Mouse (Mus musculus) heart, adult 2 months (tissue): ENCODE measurements around the gene H2-Q2. TPM values are rescaled to one million over a fixed set of nuclear protein-coding genes. Genes with fewer than 3 reads are reported as not detected.
A peak's percentile ranks its signal among the peaks of the same experiment; 100 is the strongest.
"Not testable (repeated sequence)": the region's sequence is repeated elsewhere in the genome, so short reads cannot be mapped to it uniquely, and the experiment has no call there.

Source experiments
- DNase-seq, 2 experiments: peaks; one replicate each; pipeline ENCODE4 v3.0.0; 2021
- H3K27ac ChIP-seq: fragments of 200-600 bp; 2 replicates; pipeline ENCODE4 v1.8.1; 2022
- H3K27me3 ChIP-seq: fragments of 200-500 bp; 2 replicates; pipeline ENCODE4 v1.6.1; 2012; ENCODE audit warnings: mild to moderate bottlenecking, low read length, inconsistent platforms, mixed read lengths; ENCODE audit not compliant: control insufficient read depth, insufficient read depth
- H3K36me3 ChIP-seq: fragments of 200-500 bp; 2 replicates; pipeline ENCODE4 v1.6.1; 2012; ENCODE audit warnings: low read length, inconsistent platforms; ENCODE audit not compliant: control insufficient read depth, insufficient read depth
- H3K4me1 ChIP-seq: fragments of 200-500 bp; 2 replicates; pipeline ENCODE4 v1.6.1; 2011; ENCODE audit warnings: low read length; ENCODE audit not compliant: control insufficient read depth, insufficient read depth
- H3K4me3 ChIP-seq: fragments of 200-600 bp; 2 replicates; pipeline ENCODE4 v1.8.1; 2022
- H3K79me2 ChIP-seq: fragments of 200-500 bp; replicated peaks from 2 replicates; pipeline ENCODE4 v1.6.1; 2012; ENCODE audit warnings: mild to moderate bottlenecking, inconsistent platforms, low read length, moderate library complexity, mixed read lengths; ENCODE audit not compliant: control insufficient read depth, insufficient read depth
- H3K9ac ChIP-seq: fragments of 200-500 bp; 2 replicates; pipeline ENCODE4 v1.6.1; 2012; ENCODE audit warnings: low read depth, mild to moderate bottlenecking, control low read depth, inconsistent platforms, low read length, mixed read lengths
- CTCF ChIP-seq: fragments of 200-600 bp; IDR thresholded peaks from 2 replicates; pipeline ENCODE4 v1.8.1; 2022; ENCODE audit warnings: antibody characterized with exemption, mild to moderate bottlenecking, moderate library complexity
- EP300 ChIP-seq: fragments of 200-500 bp; IDR thresholded peaks from 2 replicates; pipeline ENCODE4 v1.6.1; 2011; ENCODE audit warnings: low read depth, low read length, control low read depth; ENCODE audit not compliant: insufficient read depth
- POLR2A ChIP-seq: fragments of 200-500 bp; IDR thresholded peaks from 2 replicates; pipeline ENCODE4 v1.6.1; 2011; ENCODE audit warnings: mild to moderate bottlenecking, low read depth, low read length, control low read depth; ENCODE audit not compliant: insufficient read depth
- WGBS: fragments of 180-500 bp; shearing (Covaris S2); methylation state at CpG from one replicate; pipeline ENCODE4 v1.1.7; 2018; 5-methylcytosine and 5-hydroxymethylcytosine counted together
- intact Hi-C: fragments of 180-260 bp; cut with DNase I; formaldehyde crosslinking; loops from one replicate; pipeline ENCODE4 v1.15.1; 2025
- polyA plus RNA-seq: library from polyadenylated mRNA; depleted of rRNA; stranded (reverse); fragments of >200 nt; gene quantifications from 2 replicates; pipeline ENCODE4 v1.2.3, GENCODE M21; 2012
- total RNA-seq, 2 experiments: library from RNA; stranded (reverse); gene quantifications; 2 replicates each; pipeline ENCODE4 v1.2.3; 2021

The H2-Q2 gene
- total and polyA plus RNA-seq, 3 experiments: 0.31 to 1.1 (median 1.1) TPM

DNA sequence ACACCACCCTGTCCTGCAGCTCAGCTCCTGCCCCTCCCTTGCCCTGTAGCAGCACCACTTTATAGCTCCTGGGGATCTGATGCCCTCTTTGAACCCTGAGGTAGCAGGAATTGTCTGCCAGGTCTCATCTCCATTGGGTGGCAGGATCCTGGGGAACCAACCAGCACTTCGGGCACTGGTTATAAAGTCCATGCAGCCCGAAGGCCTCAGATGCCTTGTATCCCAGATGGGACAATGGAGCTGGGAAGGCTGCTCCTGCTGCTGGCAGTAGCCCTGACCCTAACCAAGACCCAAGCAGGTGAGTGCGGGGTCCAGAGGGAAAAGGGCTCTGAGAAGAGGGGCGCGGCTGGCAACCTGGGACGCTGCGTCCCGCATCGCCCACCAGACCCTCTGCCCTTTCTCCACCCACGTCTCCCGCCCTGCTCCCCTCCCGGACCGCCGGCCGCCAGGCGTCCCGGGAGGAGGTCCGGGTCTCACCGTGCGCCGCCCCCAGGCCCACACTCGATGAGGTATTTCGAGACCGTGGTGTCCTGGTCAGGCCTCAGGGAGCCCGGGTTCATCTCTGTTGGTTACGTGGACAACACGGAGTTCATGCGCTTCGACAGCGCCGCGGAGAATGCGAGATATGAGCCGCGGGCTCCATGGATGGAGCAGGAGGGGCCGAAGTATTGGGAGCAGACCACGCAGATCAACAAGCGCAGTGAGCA, 16.9 kb downstream of the H2-Q2 start:
- H3K79me2 ChIP-seq: no peaks in the 10 kb centered on the region
- no peak for TF ChIP-seq CTCF
- TF ChIP-seq EP300: no peak
- no peak for TF ChIP-seq POLR2A
- no peak for DNase-seq
- H3K9ac ChIP-seq: 0 out of 2 replicates have a peak overlapping the region, but pooled peaks have one; percentile 5
- WGBS: 13% methylated on average over 38 of the region's 38 CpGs
- H3K27me3 ChIP-seq: peaks cover 5% of the 10 kb centered on the region
- no peaks in the 10 kb centered on the region for H3K36me3 ChIP-seq
- H3K4me1 ChIP-seq: no peaks in the 10 kb centered on the region
- peak overlapping the region; percentile 27 for H3K4me3 ChIP-seq
- no peak overlapping the region for H3K27ac ChIP-seq
- intact Hi-C loops: no loop called here

DNA sequence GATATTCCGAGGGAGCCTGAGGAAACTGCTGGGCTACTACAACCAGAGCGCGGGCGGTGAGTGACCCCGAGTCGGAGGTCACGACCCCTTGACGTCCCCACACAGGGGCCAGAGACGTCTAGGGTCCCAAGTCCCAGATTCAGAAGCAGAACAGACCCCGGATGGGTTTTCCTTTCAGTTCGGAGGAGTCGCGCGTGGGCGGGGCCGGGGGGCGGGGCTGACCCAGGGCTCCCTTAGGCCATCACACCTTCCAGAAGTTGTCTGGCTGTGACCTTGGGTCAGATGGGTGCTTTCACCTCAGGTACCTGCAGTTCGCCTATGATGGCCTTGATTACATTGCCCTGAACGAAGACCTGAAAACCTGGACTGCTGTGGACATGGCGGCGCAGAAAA, 17.4 kb downstream of the H2-Q2 start:
- TF ChIP-seq EP300 (no peak), CTCF (no peak), POLR2A (no peak)
- Histone ChIP-seq H3K27me3 (peaks cover 5% of the 10 kb centered on the region), H3K4me3 (peak overlapping the region; percentile 27), H3K27ac (no peak overlapping the region), H3K4me1 (no peaks in the 10 kb centered on the region), H3K36me3 (no peaks in the 10 kb centered on the region), H3K79me2 (no peaks in the 10 kb centered on the region), H3K9ac (no peak overlapping the region)
- no peak for DNase-seq
- intact Hi-C loops: no loop called here
- WGBS: 17% methylated on average over 21 of the region's 21 CpGs

DNA sequence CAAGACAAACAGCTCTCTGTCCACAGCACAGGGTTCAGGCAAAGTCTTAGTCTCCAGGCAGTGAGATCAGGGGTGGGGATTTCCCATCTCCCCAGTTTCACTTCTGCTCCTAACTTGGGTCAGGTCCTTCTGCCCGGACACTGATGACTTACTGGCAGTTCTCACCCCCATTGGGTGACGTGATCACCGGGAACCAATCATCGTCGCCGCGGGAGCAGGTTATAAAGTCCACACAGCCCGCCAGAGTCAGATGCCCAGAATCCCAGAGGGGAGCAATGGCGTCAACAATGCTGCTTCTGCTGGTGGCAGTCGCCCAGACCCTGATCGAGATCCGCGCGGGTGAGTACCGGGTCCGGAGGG, 37.3 kb downstream of the H2-Q2 start, which contains the start of gene H2-Q4:
Gene H2-Q4 (plus strand): TSS at position 249 of the 360 bp plus-strand sequence.
- H3K27me3 ChIP-seq: no peaks in the 10 kb centered on the region
- H3K4me3 ChIP-seq: peak within 1 kb of the TSS; percentile 87
- no peaks in the 10 kb centered on the region; the same call in 1 of the 2 replicates for H3K36me3 ChIP-seq
- H3K79me2 ChIP-seq: no peaks in the 10 kb centered on the region
- H3K27ac ChIP-seq: peak within 1 kb of the TSS; percentile 83
- DNase-seq: peak; percentile 94 to 95
- under 1% methylated on average over 16 of the region's 16 CpGs for WGBS
- peak within 1 kb of the TSS; percentile 85 for H3K9ac ChIP-seq
- no peaks in the 10 kb centered on the region for H3K4me1 ChIP-seq
- TF ChIP-seq POLR2A: peak; percentile 97
- TF ChIP-seq EP300: no peak
- intact Hi-C loops: no loop called here

DNA sequence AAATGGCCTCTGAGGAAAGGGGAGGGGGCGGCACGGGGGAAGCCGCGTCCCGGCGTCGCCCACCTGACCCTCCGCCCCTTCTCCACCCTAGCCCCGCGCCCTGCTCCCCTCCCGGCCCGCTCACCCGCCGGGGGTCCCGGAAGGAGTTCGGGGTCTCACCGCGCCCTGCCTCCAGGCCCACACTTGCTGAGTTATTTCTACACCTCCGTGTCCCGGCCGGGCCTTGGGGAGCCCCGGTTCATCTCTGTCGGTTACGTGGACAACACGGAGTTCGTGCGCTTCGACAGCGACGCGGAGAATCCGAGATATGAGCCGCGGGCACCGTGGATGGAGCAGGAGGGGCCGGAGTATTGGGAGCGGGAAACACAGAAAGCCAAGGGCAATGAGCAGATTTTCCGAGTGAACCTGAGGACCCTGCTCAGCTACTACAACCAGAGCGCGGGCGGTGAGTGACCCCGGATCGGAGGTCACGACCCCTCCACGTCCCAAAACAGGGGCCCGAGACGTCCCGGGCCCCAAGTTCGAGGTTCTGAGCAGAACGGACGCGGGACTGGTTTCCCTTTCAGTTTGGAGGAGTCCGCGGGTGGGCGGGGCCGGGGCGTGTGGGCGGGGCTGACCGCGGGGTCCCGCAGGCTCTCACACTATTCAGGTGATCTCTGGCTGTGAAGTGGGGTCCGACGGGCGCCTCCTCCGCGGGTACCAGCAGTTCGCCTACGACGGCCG, 37.8 kb downstream of the H2-Q2 start:
- no peak for TF ChIP-seq EP300
- peak; percentile 32; the same call in 1 of the 2 replicates for TF ChIP-seq POLR2A
- no peak for TF ChIP-seq CTCF
- peak overlapping the region; percentile 83 for H3K27ac ChIP-seq
- WGBS: 2% methylated on average over 70 of the region's 70 CpGs

DNA sequence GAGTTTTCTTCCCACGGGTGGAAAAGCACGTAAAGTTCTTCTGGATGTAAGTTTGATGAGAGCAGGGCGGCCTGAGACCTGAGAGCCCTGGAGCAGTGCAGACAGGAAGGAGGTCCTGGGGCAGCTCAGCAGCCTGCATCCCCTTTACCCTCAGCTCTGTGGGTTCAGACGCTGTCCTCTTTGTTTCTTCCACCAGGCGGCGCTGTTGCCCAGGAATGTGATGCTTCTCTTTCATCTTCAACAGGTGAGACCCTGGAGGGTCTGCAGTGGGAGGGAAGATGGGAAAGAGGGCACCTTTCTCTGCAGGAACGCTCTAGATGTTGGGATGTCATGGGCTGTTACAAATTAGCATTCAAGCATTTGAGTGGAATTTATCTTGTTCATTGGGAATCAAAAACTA, 47.8 kb downstream of the H2-Q2 start:
- TF ChIP-seq CTCF: peak; percentile 60
- intact Hi-C loops, H3K27me3 ChIP-seq, H3K79me2 ChIP-seq, H3K27ac ChIP-seq, H3K4me1 ChIP-seq, H3K9ac ChIP-seq, H3K36me3 ChIP-seq, H3K4me3 ChIP-seq: not testable (repeated sequence)
- 6% methylated on average over 7 of the region's 7 CpGs for WGBS
- peak; percentile 24 to 39 for DNase-seq

More for the DNA sequence above, 37.8 kb downstream of the H2-Q2 start:
- peak overlapping the region; percentile 87 for H3K4me3 ChIP-seq
- no peaks in the 10 kb centered on the region; the same call in 1 of the 2 replicates for H3K36me3 ChIP-seq
- H3K9ac ChIP-seq: peak overlapping the region; percentile 85
- H3K4me1 ChIP-seq: no peaks in the 10 kb centered on the region
- no peaks in the 10 kb centered on the region for H3K27me3 ChIP-seq
- intact Hi-C loops: no loop called here
- no peaks in the 10 kb centered on the region for H3K79me2 ChIP-seq
- peak; percentile 67 to 70 for DNase-seq

DNA sequence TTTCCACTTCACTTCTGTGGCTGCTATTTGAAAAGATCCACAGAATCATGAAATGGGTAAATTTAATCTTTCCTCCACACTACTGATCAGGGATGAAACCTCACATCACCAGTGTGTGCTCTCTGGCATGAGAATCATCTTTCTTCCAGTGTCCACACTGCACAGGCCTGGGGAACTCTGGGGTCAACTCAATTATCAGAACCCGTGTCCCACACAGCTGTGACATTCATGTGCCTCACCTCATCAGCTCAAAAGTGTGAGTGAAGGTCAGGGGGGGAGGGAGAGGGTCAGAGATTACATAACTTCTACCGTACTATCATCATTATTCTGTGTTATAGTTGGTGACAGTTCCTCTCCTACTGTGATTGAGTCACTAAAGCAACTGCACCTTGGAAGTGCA, 50.6 kb downstream of the H2-Q2 start:
- H3K4me3 ChIP-seq, H3K4me1 ChIP-seq, H3K9ac ChIP-seq, H3K27me3 ChIP-seq, H3K79me2 ChIP-seq, H3K27ac ChIP-seq, H3K36me3 ChIP-seq, intact Hi-C loops, DNase-seq: not testable (repeated sequence)
- 81% methylated on average over 2 of the region's 2 CpGs for WGBS

DNA sequence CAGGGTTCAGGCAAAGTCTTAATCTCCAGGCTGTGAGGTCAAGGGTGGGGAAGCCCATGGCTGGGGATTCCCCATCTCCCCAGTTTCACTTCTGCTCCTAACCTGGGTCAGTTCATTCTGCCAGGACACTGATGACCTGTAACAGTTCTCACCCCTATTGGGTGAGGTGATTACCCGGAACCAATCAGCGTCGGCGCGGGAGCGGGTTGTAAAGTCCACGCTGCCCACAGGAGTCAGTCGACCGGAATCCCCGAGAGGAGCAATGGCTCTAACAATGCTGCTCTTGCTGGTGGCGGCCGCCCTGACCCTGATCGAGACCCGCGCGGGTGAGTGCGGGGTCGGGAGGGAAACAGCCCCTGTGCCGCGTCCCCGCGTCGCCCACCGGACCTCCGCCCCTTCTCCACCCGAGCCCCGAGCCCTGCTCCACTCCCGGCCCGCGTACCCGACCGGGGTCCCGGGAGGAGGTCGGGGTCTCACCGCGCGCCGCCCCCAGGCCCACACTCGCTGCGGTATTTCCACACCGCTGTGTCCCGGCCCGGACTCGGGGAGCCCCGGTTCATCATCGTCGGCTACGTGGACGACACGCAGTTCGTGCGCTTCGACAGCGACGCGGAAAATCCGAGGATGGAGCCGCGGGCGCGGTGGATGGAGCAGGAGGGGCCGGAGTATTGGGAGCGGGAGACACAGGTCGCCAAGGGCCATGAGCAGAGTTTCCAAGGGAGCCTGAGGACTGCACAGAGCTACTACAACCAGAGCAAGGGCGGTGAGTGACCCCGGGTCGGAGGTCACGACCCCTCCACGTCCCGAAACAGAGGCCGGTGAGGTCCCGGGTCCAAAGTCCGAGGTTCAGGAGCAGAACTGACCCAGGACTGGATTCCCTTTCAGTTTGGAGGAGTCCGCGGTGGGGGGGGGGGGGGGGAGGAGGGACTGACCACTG, 52.1 kb downstream of the H2-Q2 start:
- peak in 1 of 2 experiments; percentile 35 for DNase-seq
- WGBS: 3% methylated on average over 65 of the region's 75 CpGs
- Histone ChIP-seq H3K4me3 (peak overlapping the region; percentile 24; the same call in 1 of the 2 replicates), H3K9ac (peak overlapping the region; percentile 62)
- intact Hi-C loops, H3K4me1 ChIP-seq, H3K27me3 ChIP-seq, H3K79me2 ChIP-seq, H3K27ac ChIP-seq, H3K36me3 ChIP-seq: not testable (repeated sequence)
